Mouse (Mus musculus): ENCODE data around the gene Tspan18. TPM values are rescaled to one million over a fixed set of nuclear protein-coding genes. Genes with fewer than 3 reads are reported as not detected.
A peak's percentile ranks its signal among the peaks of the same experiment; 100 is the strongest.

Tspan18 gene
- polyA plus RNA-seq, 1 experiment = 0.06 TPM

DNA sequence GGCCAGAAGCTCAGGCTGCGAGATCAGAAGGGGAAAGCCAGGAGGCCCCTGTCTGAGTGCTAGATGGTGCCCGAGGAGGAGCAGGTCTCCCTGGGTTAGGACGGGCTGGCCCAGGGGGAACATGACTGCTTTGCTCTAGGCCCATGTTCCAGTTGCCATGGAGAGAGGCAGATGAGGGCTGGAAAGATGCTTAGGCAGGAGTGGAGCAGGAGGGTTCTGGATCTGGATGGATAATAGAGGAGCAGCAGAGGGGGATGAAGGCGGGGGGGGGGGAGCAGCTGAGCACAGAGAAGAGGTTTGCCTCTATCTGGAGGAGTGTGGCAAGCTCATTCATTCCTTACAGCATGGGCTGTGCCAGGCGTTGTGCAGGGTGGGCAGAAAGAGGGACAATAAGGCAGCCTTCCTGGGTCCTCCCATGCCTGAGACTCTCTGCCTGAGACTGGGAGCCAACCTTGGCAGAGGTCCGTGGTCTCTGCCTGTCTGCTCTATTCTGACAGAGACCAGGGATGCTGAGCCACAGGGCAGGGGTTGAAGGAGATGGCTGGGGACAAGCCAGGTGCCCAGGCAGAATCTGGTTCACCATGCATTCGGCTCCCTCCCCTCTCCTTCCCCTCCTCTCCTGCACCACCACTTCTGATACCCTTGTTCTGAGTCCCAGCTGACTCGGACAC lies 77.4 kb downstream of the Tspan18 start:
- Histone ChIP-seq H3K79me2 (ENCODE audit: control insufficient read depth, insufficient read depth) (no peaks in the 10 kb centered on the region), H3ac (ENCODE audit: control insufficient read depth, insufficient read length, low read depth) (no peak overlapping the region)
- TF ChIP-seq USF1 (IDR thresholded peaks at IDR 0.05; ENCODE audit: low read depth) = no peak
- TF ChIP-seq MYOG (IDR thresholded peaks at IDR 0.05; ENCODE audit: control insufficient read depth, extremely low read depth, insufficient read length) = no peak
- no peak for TF ChIP-seq MAX (IDR thresholded peaks at IDR 0.05)
- TF ChIP-seq FOSL1 (IDR thresholded peaks at IDR 0.05; ENCODE audit: insufficient read depth, low read length, poor library complexity, severe bottlenecking) = no peak
- TF ChIP-seq MYOD1 (IDR thresholded peaks at IDR 0.05; ENCODE audit: control insufficient read depth, insufficient read length, low read depth) = no peak
- no peak for TF ChIP-seq CEBPB (IDR thresholded peaks at IDR 0.05; ENCODE audit: low read depth)
- TF ChIP-seq CTCF (IDR thresholded peaks at IDR 0.05; ENCODE audit: control insufficient read depth, insufficient read depth, insufficient read length) = no peak

DNA sequence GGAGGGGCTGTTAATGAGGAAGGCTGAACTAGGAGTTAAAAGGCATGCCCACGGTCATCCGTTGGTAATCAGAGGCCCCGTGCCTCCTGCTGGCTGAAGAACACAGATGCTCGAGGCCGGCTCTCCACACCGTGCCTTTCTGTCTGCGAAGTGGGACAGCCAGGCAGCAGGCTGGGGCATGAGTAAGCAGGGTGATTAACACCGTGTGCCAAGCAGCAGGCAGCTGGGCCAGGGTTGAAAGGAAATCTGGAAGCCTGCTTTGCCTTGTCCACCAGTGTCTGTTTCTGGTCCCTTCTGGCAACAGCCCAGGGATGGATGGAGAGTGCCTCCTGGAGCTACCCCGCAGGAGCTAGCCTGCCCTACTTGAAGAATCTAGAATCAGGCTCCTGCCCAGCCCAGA lies 81.9 kb downstream of the Tspan18 start:
- Histone ChIP-seq H3ac (ENCODE audit: control insufficient read depth, insufficient read length, low read depth) (no peak overlapping the region), H3K4me3 (ENCODE audit: insufficient read depth, poor library complexity, severe bottlenecking) (no peak overlapping the region), H3K79me2 (ENCODE audit: control insufficient read depth, insufficient read depth) (no peaks in the 10 kb centered on the region), H3K27me3 (ENCODE audit: control insufficient read depth, insufficient read depth, insufficient read length) (peaks cover 24% of the 10 kb centered on the region), H3K36me3 (ENCODE audit: control insufficient read depth, insufficient read depth) (no peaks in the 10 kb centered on the region), H3K79me3 (ENCODE audit: low read depth) (no peaks in the 10 kb centered on the region)
- TF ChIP-seq USF1 (IDR thresholded peaks at IDR 0.05; ENCODE audit: low read depth) = no peak
- no peak for TF ChIP-seq MYOG (IDR thresholded peaks at IDR 0.05; ENCODE audit: control insufficient read depth, extremely low read depth, insufficient read length)
- peak; percentile 26 for TF ChIP-seq MYOD1 (IDR thresholded peaks at IDR 0.05; ENCODE audit: control insufficient read depth, insufficient read length, low read depth)
- no peak for TF ChIP-seq MAX (IDR thresholded peaks at IDR 0.05)
- no peak for TF ChIP-seq CTCF (IDR thresholded peaks at IDR 0.05; ENCODE audit: control insufficient read depth, insufficient read depth, insufficient read length)

More for the DNA sequence above, 77.4 kb downstream of the Tspan18 start:
- Histone ChIP-seq H3K36me3 (ENCODE audit: control insufficient read depth, insufficient read depth) (no peaks in the 10 kb centered on the region), H3K4me3 (ENCODE audit: insufficient read depth, poor library complexity, severe bottlenecking) (no peak overlapping the region), H3K27me3 (ENCODE audit: control insufficient read depth, insufficient read depth, insufficient read length) (peaks cover 10% of the 10 kb centered on the region), H3K79me3 (ENCODE audit: low read depth) (no peaks in the 10 kb centered on the region)

GRCm38 (mm10) chr2:93250611-93251010 lies 83.7 kb downstream of the Tspan18 start:
- H3K36me3 ChIP-seq (ENCODE audit: control insufficient read depth, insufficient read depth) = no peaks in the 10 kb centered on the region
- peaks cover 18% of the 10 kb centered on the region for H3K27me3 ChIP-seq (ENCODE audit: control insufficient read depth, insufficient read depth, insufficient read length)
- no peaks in the 10 kb centered on the region for H3K79me3 ChIP-seq (ENCODE audit: low read depth)
- H3K79me2 ChIP-seq (ENCODE audit: control insufficient read depth, insufficient read depth) = no peaks in the 10 kb centered on the region
- H3ac ChIP-seq (ENCODE audit: control insufficient read depth, insufficient read length, low read depth) = no peak overlapping the region
- TF ChIP-seq MYOD1 (IDR thresholded peaks at IDR 0.05; ENCODE audit: control insufficient read depth, insufficient read length, low read depth) (no peak), FOSL1 (IDR thresholded peaks at IDR 0.05; ENCODE audit: insufficient read depth, low read length, poor library complexity, severe bottlenecking) (no peak)
- H3K4me3 ChIP-seq (ENCODE audit: insufficient read depth, poor library complexity, severe bottlenecking) = no peak overlapping the region

DNA sequence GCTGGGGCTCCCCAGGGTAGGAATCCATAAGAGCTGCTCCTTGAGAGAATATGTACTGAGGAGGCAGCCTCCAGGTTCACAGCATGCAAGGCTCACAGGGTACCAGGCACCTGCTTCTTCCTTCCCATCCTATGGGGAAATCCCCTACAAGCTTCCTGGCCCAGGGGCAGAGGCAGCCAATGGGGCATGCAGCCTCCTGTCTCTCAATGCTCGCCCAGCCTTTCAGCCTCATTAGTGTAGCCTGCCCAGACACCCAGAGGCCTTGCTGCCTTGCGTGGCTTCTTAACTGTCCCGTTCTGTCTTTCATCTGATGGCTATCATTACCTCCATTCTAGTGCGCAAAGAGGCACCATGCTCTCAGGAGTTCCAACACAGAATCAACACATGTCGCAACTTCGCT lies 85.2 kb downstream of the Tspan18 start:
- H3K79me2 ChIP-seq (ENCODE audit: control insufficient read depth, insufficient read depth) = no peaks in the 10 kb centered on the region
- no peaks in the 10 kb centered on the region for H3K79me3 ChIP-seq (ENCODE audit: low read depth)
- peaks cover 33% of the 10 kb centered on the region for H3K27me3 ChIP-seq (ENCODE audit: control insufficient read depth, insufficient read depth, insufficient read length)
- H3K36me3 ChIP-seq (ENCODE audit: control insufficient read depth, insufficient read depth) = no peaks in the 10 kb centered on the region
- TF ChIP-seq MAX (IDR thresholded peaks at IDR 0.05) (no peak), USF1 (IDR thresholded peaks at IDR 0.05; ENCODE audit: low read depth) (no peak), CTCF (IDR thresholded peaks at IDR 0.05; ENCODE audit: control insufficient read depth, insufficient read depth, insufficient read length) (no peak), CEBPB (IDR thresholded peaks at IDR 0.05; ENCODE audit: low read depth) (no peak), FOSL1 (IDR thresholded peaks at IDR 0.05; ENCODE audit: insufficient read depth, low read length, poor library complexity, severe bottlenecking) (no peak), MYOG (IDR thresholded peaks at IDR 0.05; ENCODE audit: control insufficient read depth, extremely low read depth, insufficient read length) (no peak), MYOD1 (IDR thresholded peaks at IDR 0.05; ENCODE audit: control insufficient read depth, insufficient read length, low read depth) (no peak)
- H3K4me3 ChIP-seq (ENCODE audit: insufficient read depth, poor library complexity, severe bottlenecking) = no peak overlapping the region
- H3ac ChIP-seq (ENCODE audit: control insufficient read depth, insufficient read length, low read depth) = no peak overlapping the region

- no peaks in the 10 kb centered on the region for H3K79me3 ChIP-seq (ENCODE audit: low read depth)
- peaks cover 63% of the 10 kb centered on the region for H3K27me3 ChIP-seq (ENCODE audit: control insufficient read depth, insufficient read depth, insufficient read length)
- no peak overlapping the region for H3ac ChIP-seq (ENCODE audit: control insufficient read depth, insufficient read length, low read depth)
- H3K4me3 ChIP-seq (ENCODE audit: insufficient read depth, poor library complexity, severe bottlenecking) = no peak overlapping the region
- TF ChIP-seq USF1 (IDR thresholded peaks at IDR 0.05; ENCODE audit: low read depth) (no peak), CTCF (IDR thresholded peaks at IDR 0.05; ENCODE audit: control insufficient read depth, insufficient read depth, insufficient read length) (no peak), MYOG (IDR thresholded peaks at IDR 0.05; ENCODE audit: control insufficient read depth, extremely low read depth, insufficient read length) (no peak)
- H3K79me2 ChIP-seq (ENCODE audit: control insufficient read depth, insufficient read depth) = no peaks in the 10 kb centered on the region
- no peaks in the 10 kb centered on the region for H3K36me3 ChIP-seq (ENCODE audit: control insufficient read depth, insufficient read depth)
These were observed 90.2 kb downstream of the Tspan18 start for GRCm38 (mm10) chr2:93244090-93244443.

GRCm38 (mm10) chr2:93243439-93244089 lies 90.7 kb downstream of the Tspan18 start:
- Histone ChIP-seq H3K79me2 (ENCODE audit: control insufficient read depth, insufficient read depth) (no peaks in the 10 kb centered on the region), H3K79me3 (ENCODE audit: low read depth) (no peaks in the 10 kb centered on the region), H3K4me3 (ENCODE audit: insufficient read depth, poor library complexity, severe bottlenecking) (no peak overlapping the region), H3ac (ENCODE audit: control insufficient read depth, insufficient read length, low read depth) (no peak overlapping the region), H3K36me3 (ENCODE audit: control insufficient read depth, insufficient read depth) (no peaks in the 10 kb centered on the region), H3K27me3 (ENCODE audit: control insufficient read depth, insufficient read depth, insufficient read length) (peaks cover 64% of the 10 kb centered on the region)
- no peak for TF ChIP-seq MAX (IDR thresholded peaks at IDR 0.05)
- no peak for TF ChIP-seq MYOG (IDR thresholded peaks at IDR 0.05; ENCODE audit: control insufficient read depth, extremely low read depth, insufficient read length)
- TF ChIP-seq FOSL1 (IDR thresholded peaks at IDR 0.05; ENCODE audit: insufficient read depth, low read length, poor library complexity, severe bottlenecking) = no peak
- TF ChIP-seq USF1 (IDR thresholded peaks at IDR 0.05; ENCODE audit: low read depth) = no peak
- no peak for TF ChIP-seq CEBPB (IDR thresholded peaks at IDR 0.05; ENCODE audit: low read depth)
- TF ChIP-seq MYOD1 (IDR thresholded peaks at IDR 0.05; ENCODE audit: control insufficient read depth, insufficient read length, low read depth) = no peak
- no peak for TF ChIP-seq CTCF (IDR thresholded peaks at IDR 0.05; ENCODE audit: control insufficient read depth, insufficient read depth, insufficient read length)

Data from C2C12 (cell line).